Mouse (Mus musculus) MEL (cell line): ENCODE measurements around the gene Tshb. TPM values are rescaled to one million over a fixed set of nuclear protein-coding genes. Genes with fewer than 3 reads are reported as not detected.

Experiments
- DNase-seq: peaks from one replicate; pipeline ENCODE4 v3.0.0; 2011; ENCODE audit warnings: low read depth, low spot score
- H3K27ac ChIP-seq: 2 replicates; pipeline ENCODE4 v1.5.1; 2012; ENCODE audit warnings: low read depth, mild to moderate bottlenecking, control low read depth, low read length, moderate library complexity; ENCODE audit not compliant: control insufficient read depth
- H3K27me3 ChIP-seq, 2 experiments: fragments of 150-350 bp in 1 of 2; sonication (generic) in 1 of 2; 2 replicates each; pipeline ENCODE4 v1.6.1; 2012; ENCODE audit warnings: low read length in 2 of 2, mild to moderate bottlenecking in 2 of 2, improper control_type of control experiment in 1 of 2, moderate library complexity in 1 of 2; ENCODE audit not compliant: insufficient read depth in 2 of 2, control insufficient read depth in 1 of 2
- H3K36me3 ChIP-seq, 2 experiments: 2 replicates each; pipeline ENCODE4 v1.6.1; 2012 to 2014; ENCODE audit warnings: low read length in 2 of 2, improper control_type of control experiment in 1 of 2, inconsistent platforms in 1 of 2, mild to moderate bottlenecking in 1 of 2; ENCODE audit not compliant: insufficient read depth in 2 of 2, control insufficient read depth in 1 of 2
- H3K4me1 ChIP-seq, 2 experiments: fragments of 150-350 bp in 1 of 2; sonication (generic) in 1 of 2; 2 replicates each; pipeline ENCODE4 v1.6.1; 2012; ENCODE audit warnings: low read length in 2 of 2, improper control_type of control experiment in 1 of 2, mild to moderate bottlenecking in 1 of 2; ENCODE audit not compliant: insufficient read depth in 2 of 2, control insufficient read depth in 1 of 2
- H3K4me3 ChIP-seq, 2 experiments: fragments of 150-350 bp in 1 of 2; sonication (generic) in 1 of 2; 2 replicates each; pipeline ENCODE4 v1.5.1; 2012; ENCODE audit warnings: low read depth in 2 of 2, low read length in 2 of 2, mild to moderate bottlenecking in 2 of 2, moderate library complexity in 2 of 2, control low read depth in 1 of 2, improper control_type of control experiment in 1 of 2; ENCODE audit not compliant: control insufficient read depth in 1 of 2, insufficient read depth in 1 of 2
- H3K79me2 ChIP-seq: 2 replicates; pipeline ENCODE4 v1.6.1; 2012; ENCODE audit warnings: mild to moderate bottlenecking, low read length, moderate library complexity; ENCODE audit not compliant: control insufficient read depth, poor library complexity, insufficient read depth
- H3K9ac ChIP-seq: 2 replicates; pipeline ENCODE4 v1.6.1; 2012; ENCODE audit warnings: low read depth, mild to moderate bottlenecking, control low read depth, low read length, moderate library complexity; ENCODE audit not compliant: control insufficient read depth, poor library complexity, severe bottlenecking
- H3K9me3 ChIP-seq: fragments of 150-350 bp; sonication (generic); replicated peaks from 2 replicates; pipeline ENCODE4 v1.6.1; 2012; ENCODE audit warnings: mild to moderate bottlenecking, low read length, improper control_type of control experiment, moderate library complexity; ENCODE audit not compliant: insufficient read depth
- BHLHE40 ChIP-seq: IDR thresholded peaks from 2 replicates; pipeline ENCODE4 v1.6.1; 2012; ENCODE audit warnings: low read depth, mild to moderate bottlenecking, inconsistent platforms, low read length, improper control_type of control experiment, borderline replicate concordance
- CHD2 ChIP-seq: IDR thresholded peaks from 2 replicates; pipeline ENCODE4 v1.6.1; 2011; ENCODE audit warnings: low read length, improper control_type of control experiment
- CTCF ChIP-seq, 3 experiments: IDR thresholded peaks in 2 of 3; conservative IDR thresholded peaks in 1 of 3; 2 replicates each; pipeline ENCODE4 v1.5.1; 2011 to 2012; ENCODE audit warnings: low read length in 3 of 3, low read depth in 2 of 3, mild to moderate bottlenecking in 2 of 3, improper control_type of control experiment in 1 of 3, inconsistent platforms in 1 of 3, mixed read lengths in 1 of 3, moderate library complexity in 1 of 3; ENCODE audit not compliant: control insufficient read depth in 1 of 3, insufficient read depth in 1 of 3, poor library complexity in 1 of 3, severe bottlenecking in 1 of 3
- GATA1 ChIP-seq: IDR thresholded peaks from 2 replicates; pipeline ENCODE4 v1.6.1; 2011; ENCODE audit warnings: low read depth, low read length, improper control_type of control experiment
- HCFC1 ChIP-seq: IDR thresholded peaks from 2 replicates; pipeline ENCODE4 v1.6.1; 2012; ENCODE audit warnings: low read depth, mild to moderate bottlenecking, inconsistent platforms, low read length, improper control_type of control experiment, moderate library complexity
- KAT2A ChIP-seq: conservative IDR thresholded peaks from 2 replicates; pipeline ENCODE4 v1.6.1; 2012; ENCODE audit warnings: low read depth, low read length, improper control_type of control experiment, inconsistent platforms
- MAFK ChIP-seq: IDR thresholded peaks from 2 replicates; pipeline ENCODE4 v1.6.1; 2011; ENCODE audit warnings: low read depth, mild to moderate bottlenecking, low read length, improper control_type of control experiment, borderline replicate concordance
- MEF2A ChIP-seq: IDR thresholded peaks from 2 replicates; pipeline ENCODE4 v1.6.1; 2014; ENCODE audit warnings: low read depth, mild to moderate bottlenecking, inconsistent platforms, low read length, improper control_type of control experiment; ENCODE audit not compliant: poor library complexity, insufficient replicate concordance, severe bottlenecking; ENCODE audit errors: extremely low read depth
- NRF1 ChIP-seq: IDR thresholded peaks from 2 replicates; pipeline ENCODE4 v1.6.1; 2014; ENCODE audit warnings: low read depth, mild to moderate bottlenecking, inconsistent platforms, low read length, improper control_type of control experiment, moderate library complexity; ENCODE audit not compliant: poor library complexity, insufficient read depth, severe bottlenecking
- POLR2A ChIP-seq, 2 experiments: IDR thresholded peaks; 2 replicates each; pipeline ENCODE4 v1.6.1; 2011 to 2012; ENCODE audit warnings: low read length in 2 of 2, mild to moderate bottlenecking in 2 of 2, control low read depth in 1 of 2, improper control_type of control experiment in 1 of 2, low read depth in 1 of 2, moderate library complexity in 1 of 2; ENCODE audit not compliant: control insufficient read depth in 1 of 2, insufficient read depth in 1 of 2, poor library complexity in 1 of 2
- RAD21 ChIP-seq: IDR thresholded peaks from 2 replicates; pipeline ENCODE4 v1.6.1; 2011; ENCODE audit warnings: mild to moderate bottlenecking, low read depth, low read length, improper control_type of control experiment
- TCF12 ChIP-seq: IDR thresholded peaks from 2 replicates; pipeline ENCODE4 v1.6.1; 2014; ENCODE audit warnings: low read depth, mild to moderate bottlenecking, inconsistent platforms, low read length, improper control_type of control experiment, moderate library complexity
- UBTF ChIP-seq: IDR thresholded peaks from 2 replicates; pipeline ENCODE4 v1.6.1; 2012; ENCODE audit warnings: low read depth, mild to moderate bottlenecking, inconsistent platforms, low read length, improper control_type of control experiment, moderate library complexity, borderline replicate concordance; ENCODE audit not compliant: insufficient read depth
- USF1 ChIP-seq: IDR thresholded peaks from 2 replicates; pipeline ENCODE4 v1.6.1; 2014; ENCODE audit warnings: low read depth, mild to moderate bottlenecking, inconsistent platforms, low read length, improper control_type of control experiment, moderate library complexity
- USF2 ChIP-seq, 2 experiments: IDR thresholded peaks; 2 replicates each; pipeline ENCODE4 v1.6.1; 2011 to 2012; ENCODE audit warnings: improper control_type of control experiment in 2 of 2, low read length in 2 of 2, borderline replicate concordance in 1 of 2, inconsistent platforms in 1 of 2, low read depth in 1 of 2, mild to moderate bottlenecking in 1 of 2; ENCODE audit not compliant: insufficient read depth in 1 of 2
- ZC3H11A ChIP-seq: IDR thresholded peaks from 2 replicates; pipeline ENCODE4 v1.6.1; 2012; ENCODE audit warnings: low read depth, mild to moderate bottlenecking, inconsistent platforms, low read length, improper control_type of control experiment
- ZKSCAN1 ChIP-seq: IDR thresholded peaks from 2 replicates; pipeline ENCODE4 v1.6.1; 2012; ENCODE audit warnings: low read depth, mild to moderate bottlenecking, inconsistent platforms, low read length, improper control_type of control experiment, moderate library complexity
- ZMIZ1 ChIP-seq: IDR thresholded peaks from 2 replicates; pipeline ENCODE4 v1.6.1; 2012; ENCODE audit warnings: low read depth, mild to moderate bottlenecking, inconsistent platforms, low read length, improper control_type of control experiment, moderate library complexity
- polyA plus RNA-seq, 2 experiments: library from polyadenylated mRNA; stranded (reverse) in 1 of 2; unstranded in 1 of 2; fragments of >175 nt in 1 of 2; fragments of >200 nt in 1 of 2; gene quantifications; 2 replicates each; pipeline versions ENCODE4 v1.2.1 to v1.2.4; 2012; ENCODE audit warnings: low replicate concordance in 2 of 2, low read depth in 1 of 2; ENCODE audit not compliant: insufficient read length in 2 of 2, insufficient read depth in 1 of 2, missing spikeins in 1 of 2
- total RNA-seq: library from RNA; depleted of rRNA; stranded (reverse); fragments of 300-350 nt; gene quantifications from 2 replicates; pipeline ENCODE4 v1.2.3, GENCODE M21; 2012; rRNA removed

The Tshb gene
- total and polyA plus RNA-seq, 3 experiments: not detected

DNA sequence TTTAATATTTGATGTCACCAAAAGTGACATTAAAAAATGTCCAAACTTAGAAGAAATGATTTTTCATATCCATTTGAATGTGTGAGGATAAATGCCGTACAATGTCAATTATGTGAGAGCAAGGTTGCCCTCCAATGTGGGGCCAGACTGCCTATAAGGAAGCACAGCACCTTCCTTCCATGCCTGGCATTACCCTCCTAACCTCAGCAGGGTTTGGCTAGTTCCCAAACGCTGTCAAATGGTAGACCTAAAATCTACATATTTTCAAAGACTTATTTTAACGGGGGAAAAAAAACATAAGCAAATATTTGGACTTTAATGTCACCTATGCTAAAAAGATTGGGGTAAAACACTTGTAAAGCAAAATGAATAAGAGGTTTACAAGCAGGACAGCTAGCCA, 51.4 kb downstream of the Tshb start:
- no peak overlapping the region for H3K4me3 ChIP-seq
- no peaks in the 10 kb centered on the region for H3K79me2 ChIP-seq
- no peaks in the 10 kb centered on the region for H3K36me3 ChIP-seq
- H3K27me3 ChIP-seq: no peaks in the 10 kb centered on the region; a peak in 1 of 4 replicates
- no peak for DNase-seq
- no peaks in the 10 kb centered on the region for H3K9me3 ChIP-seq
- TF ChIP-seq RAD21 (no peak), ZKSCAN1 (no peak), USF1 (no peak), NRF1 (no peak), USF2 (IDR thresholded peaks at IDR 0.05; ENCODE audit: borderline replicate concordance in 1 of 2, insufficient read depth in 1 of 2, low read depth in 1 of 2, low read length in 2 of 2) (no peak), ZC3H11A (no peak), HCFC1 (no peak), ZMIZ1 (no peak), CHD2 (no peak), CTCF (IDR thresholded peaks at IDR 0.05 in 2 of 3, conservative IDR thresholded peaks at IDR 0.05 in 1 of 3; ENCODE audit: control insufficient read depth in 1 of 3, insufficient read depth in 1 of 3, low read depth in 2 of 3, low read length in 3 of 3, poor library complexity in 1 of 3, severe bottlenecking in 1 of 3) (no peak), GATA1 (no peak), KAT2A (no peak), POLR2A (IDR thresholded peaks at IDR 0.05; ENCODE audit: control insufficient read depth in 1 of 2, insufficient read depth in 1 of 2, low read depth in 1 of 2, low read length in 2 of 2, poor library complexity in 1 of 2) (no peak)
- no peak overlapping the region for H3K27ac ChIP-seq
- H3K9ac ChIP-seq: no peak overlapping the region
- no peaks in the 10 kb centered on the region for H3K4me1 ChIP-seq

DNA sequence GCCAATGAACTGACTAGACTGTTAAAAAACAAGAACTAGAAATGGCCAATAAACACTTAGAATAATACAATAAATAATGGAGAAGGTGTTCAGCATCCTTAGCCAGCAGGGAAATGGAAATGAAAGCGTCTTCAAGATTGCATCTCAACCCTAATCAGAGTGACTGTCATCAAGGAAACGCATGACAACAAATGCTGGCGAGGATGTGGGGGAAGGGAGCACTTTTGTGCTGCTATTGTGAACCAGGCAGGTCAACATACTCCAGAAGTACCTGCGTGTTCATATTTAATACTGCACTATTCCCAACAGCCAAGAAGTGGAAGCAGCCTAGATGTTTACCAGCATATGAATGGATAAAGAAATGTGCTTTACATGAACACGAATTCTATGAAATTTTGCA, 53.1 kb downstream of the Tshb start:
- TF ChIP-seq BHLHE40 (no peak), UBTF (no peak), ZKSCAN1 (no peak), ZC3H11A (no peak), POLR2A (IDR thresholded peaks at IDR 0.05; ENCODE audit: control insufficient read depth in 1 of 2, insufficient read depth in 1 of 2, low read depth in 1 of 2, low read length in 2 of 2, poor library complexity in 1 of 2) (no peak), TCF12 (no peak), MAFK (no peak), MEF2A (no peak), CHD2 (no peak)
- Histone ChIP-seq H3K9me3 (no peaks in the 10 kb centered on the region), H3K9ac (no peak overlapping the region), H3K4me3 (no peak overlapping the region), H3K36me3 (no peaks in the 10 kb centered on the region), H3K27ac (no peak overlapping the region), H3K79me2 (no peaks in the 10 kb centered on the region), H3K27me3 (no peaks in the 10 kb centered on the region; a peak in 1 of 4 replicates), H3K4me1 (no peaks in the 10 kb centered on the region)
- no peak for DNase-seq

Other genes starting within 250 kb of the Tshb start
- not detected in 2 replicates for gene Tspan2, start 48.2 kb downstream of the Tshb start, total RNA-seq
- gene Tspan2, start 48.2 kb downstream of the Tshb start, polyA plus RNA-seq: not detected
- 0.08 TPM in 1 of 2 replicates, not detected in the other for gene Sycp1, start 153.4 kb upstream of the Tshb start, total RNA-seq
- 1 to 10 TPM in 1 of 2 experiments, not detected in 1; 4.3 TPM for gene Sycp1, start 153.4 kb upstream of the Tshb start, polyA plus RNA-seq
- gene Nr1h5, start 181.4 kb upstream of the Tshb start, total RNA-seq: not detected in 2 replicates
- gene Nr1h5, start 181.4 kb upstream of the Tshb start, polyA plus RNA-seq: under 1 TPM in 1 of 2 experiments, not detected in 1; 0.03 TPM
- 15.7 and 18.2 TPM in 2 replicates for gene Sike1, start 213.0 kb upstream of the Tshb start, total RNA-seq
- 10 to 100 TPM in 1 of 2 experiments, not detected in 1; 27.0 TPM for gene Sike1, start 213.0 kb upstream of the Tshb start, polyA plus RNA-seq
- 189 and 197 TPM in 2 replicates for gene Csde1, start 237.7 kb upstream of the Tshb start, total RNA-seq
- gene Csde1, start 237.7 kb upstream of the Tshb start, polyA plus RNA-seq: 100 to 1,000 TPM; 142 to 202 TPM